Mouse (Mus musculus) embryonic facial prominence, embryonic 11.5 days (tissue): ENCODE measurements around the gene Rabl3. TPM values are rescaled to one million over a fixed set of nuclear protein-coding genes. Genes with fewer than 3 reads are reported as not detected.

ENCODE experiments used
- ATAC-seq: fragments of 200-750 bp; cut with Nextera tagmentation; replicated peaks from 2 replicates; pipeline ENCODE4 v1.8.0; 2017; ENCODE audit warnings: low read depth; ENCODE audit not compliant: insufficient number of reproducible peaks, low FRiP score, low TSS enrichment
- DNase-seq: peaks from one replicate; pipeline ENCODE4 v3.0.0-alpha.2; 2015; ENCODE audit warnings: low spot score
- H3K27ac ChIP-seq: fragments of 300-500 bp; sonication (generic); replicated peaks from 2 replicates; pipeline ENCODE4 v1.5.1; 2014; ENCODE audit warnings: mild to moderate bottlenecking, low read depth, low read length, control low read depth
- H3K27me3 ChIP-seq: fragments of 300-500 bp; sonication (generic); 2 replicates; pipeline ENCODE4 v1.6.1; 2014; ENCODE audit warnings: mild to moderate bottlenecking, low read length, moderate library complexity, mixed read lengths; ENCODE audit not compliant: control insufficient read depth, insufficient read depth
- H3K36me3 ChIP-seq: fragments of 300-500 bp; sonication (generic); replicated peaks from 2 replicates; pipeline ENCODE4 v1.6.1; 2014; ENCODE audit warnings: low read depth, mild to moderate bottlenecking, low read length, moderate library complexity, mixed read lengths; ENCODE audit not compliant: control insufficient read depth, insufficient read depth
- H3K4me1 ChIP-seq: fragments of 300-500 bp; sonication (generic); 2 replicates; pipeline ENCODE4 v1.6.1; 2014; ENCODE audit warnings: low read length, mixed read lengths; ENCODE audit not compliant: control insufficient read depth, insufficient read depth
- H3K4me2 ChIP-seq: fragments of 300-500 bp; sonication (generic); 2 replicates; pipeline ENCODE4 v1.6.1; 2014; ENCODE audit warnings: low read depth, mild to moderate bottlenecking, control low read depth, low read length, moderate library complexity
- H3K4me3 ChIP-seq: fragments of 300-500 bp; sonication (generic); 2 replicates; pipeline ENCODE4 v1.5.1; 2014; ENCODE audit warnings: low read depth, low read length, control low read depth
- H3K9ac ChIP-seq: fragments of 300-500 bp; sonication (generic); replicated peaks from 2 replicates; pipeline ENCODE4 v1.6.1; 2014; ENCODE audit warnings: mild to moderate bottlenecking, control low read depth, low read length
- H3K9me3 ChIP-seq: fragments of 300-500 bp; sonication (generic); replicated peaks from 2 replicates; pipeline ENCODE4 v1.6.1; 2016; ENCODE audit warnings: mild to moderate bottlenecking, low read length, inconsistent platforms, mixed read lengths; ENCODE audit not compliant: control insufficient read depth
- WGBS: fragments of 180-500 bp; shearing (Covaris S2); extraction: QIAGEN DNeasy Blood & Tissue Kit; methylation state at CpG from one replicate; pipeline ENCODE4 v1.1.7; 2014; 5-methylcytosine and 5-hydroxymethylcytosine counted together
- polyA plus RNA-seq: library from polyadenylated mRNA; unstranded; fragments of >200 nt; fragmentation: Nextera tagmentation; extraction: Ambion mirVana; gene quantifications from 2 replicates; pipeline ENCODE4 v1.2.1, GENCODE M21; 2014

Rabl3 gene
- polyA plus RNA-seq, 1 experiment from 2014 or later: 41.2 TPM

DNA sequence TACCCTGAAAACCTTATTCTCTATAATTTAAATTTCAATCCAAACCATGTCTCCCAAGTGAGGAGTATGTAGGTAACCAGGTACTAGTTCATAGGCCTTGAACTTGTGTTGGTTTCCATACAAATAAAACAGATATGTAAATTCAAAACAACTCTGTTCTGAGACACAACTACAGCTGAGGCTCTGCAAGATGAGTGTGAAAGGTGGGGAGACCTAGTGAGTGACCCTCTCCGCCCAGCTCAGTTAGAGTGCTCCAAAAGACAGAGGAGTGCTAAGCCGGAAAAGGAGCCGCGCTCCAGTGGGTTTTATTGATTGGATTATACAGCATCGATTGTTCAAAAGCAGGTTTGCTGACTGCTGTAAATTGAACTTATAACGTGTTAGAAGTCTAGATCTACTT, 22.7 kb downstream of the Rabl3 start:
- WGBS: 81% methylated on average over 6 of the region's 6 CpGs
- Histone ChIP-seq H3K9me3 (no peaks in the 10 kb centered on the region), H3K36me3 (no peaks in the 10 kb centered on the region; the same call in 1 of the 2 replicates), H3K4me2 (no peak overlapping the region), H3K27ac (no peak overlapping the region), H3K4me3 (no peak overlapping the region), H3K27me3 (no peaks in the 10 kb centered on the region), H3K9ac (no peak overlapping the region), H3K4me1 (no peaks in the 10 kb centered on the region)
- DNase-seq (no peak), ATAC-seq (no peak)

DNA sequence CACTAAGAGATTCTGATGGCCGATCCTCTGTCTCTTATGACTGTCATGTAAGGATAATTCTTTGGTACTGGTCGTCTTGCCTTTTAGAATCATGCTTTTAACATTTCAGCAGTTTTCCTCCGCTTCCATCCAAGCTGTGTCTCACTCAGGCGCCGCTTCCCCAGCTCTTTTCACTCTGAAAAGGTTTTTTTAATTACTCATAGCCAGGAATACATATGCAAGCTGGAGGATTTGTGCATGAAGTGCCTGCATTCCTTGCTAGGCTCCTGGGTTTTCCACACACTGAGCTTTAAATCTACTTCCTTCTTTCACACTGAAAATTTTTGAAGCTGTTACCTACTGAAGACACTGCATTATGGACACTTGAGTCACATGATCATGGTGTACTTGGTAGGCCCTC, 23.3 kb downstream of the Rabl3 start:
- Histone ChIP-seq H3K27ac (no peak overlapping the region), H3K4me3 (no peak overlapping the region), H3K9me3 (no peaks in the 10 kb centered on the region), H3K4me1 (no peaks in the 10 kb centered on the region), H3K27me3 (no peaks in the 10 kb centered on the region), H3K4me2 (no peak overlapping the region), H3K9ac (no peak overlapping the region), H3K36me3 (no peaks in the 10 kb centered on the region; the same call in 1 of the 2 replicates)
- DNase-seq: no peak
- ATAC-seq: no peak
- WGBS: 85% methylated on average over 5 of the region's 5 CpGs

DNA sequence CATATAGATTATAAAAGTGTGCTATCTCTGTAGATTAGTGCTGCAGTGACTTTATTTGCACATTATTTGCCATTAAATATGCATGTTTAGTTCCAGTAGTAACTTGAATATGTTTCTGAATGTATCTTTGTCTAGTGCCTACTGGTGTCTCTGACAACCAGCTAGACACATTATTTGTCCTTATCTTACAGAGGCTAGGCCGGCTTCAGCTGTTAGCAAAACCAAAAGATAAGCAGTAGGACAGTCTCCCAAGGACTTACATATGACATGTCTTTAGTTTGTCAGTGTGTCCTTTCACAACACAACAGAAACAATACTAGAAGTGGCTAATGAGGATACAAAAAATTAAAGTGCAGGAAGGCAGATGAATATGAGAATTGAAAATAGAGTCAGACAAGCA, 25.4 kb downstream of the Rabl3 start:
- Histone ChIP-seq H3K9me3 (no peaks in the 10 kb centered on the region), H3K36me3 (no peaks in the 10 kb centered on the region), H3K4me3 (no peak overlapping the region), H3K27me3 (no peaks in the 10 kb centered on the region), H3K4me1 (no peaks in the 10 kb centered on the region), H3K4me2 (no peak overlapping the region), H3K27ac (no peak overlapping the region), H3K9ac (no peak overlapping the region)
- 88% methylated on average over 1 of the region's 1 CpGs for WGBS
- DNase-seq: no peak
- ATAC-seq: no peak

DNA sequence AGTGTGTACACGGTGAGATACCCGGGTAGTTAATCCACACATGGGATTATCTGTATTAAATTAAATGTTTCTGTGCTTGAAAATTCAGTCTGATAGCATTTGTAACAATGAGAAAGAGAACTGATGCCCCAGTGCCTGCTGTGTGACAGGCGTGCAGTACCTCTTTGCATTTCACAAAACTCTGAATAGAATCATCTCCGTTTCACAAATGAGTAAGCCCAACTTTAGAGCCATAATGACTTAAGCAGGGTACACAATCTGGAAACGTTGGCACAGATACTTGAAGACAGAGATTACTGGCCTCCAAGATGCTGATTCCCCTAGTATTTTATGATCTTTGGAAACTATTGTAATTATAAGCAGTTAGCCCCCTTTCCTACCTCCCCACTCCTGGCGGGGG, 26.4 kb downstream of the Rabl3 start:
- H3K36me3 ChIP-seq: no peaks in the 10 kb centered on the region
- ATAC-seq (no peak), DNase-seq (no peak)
- H3K4me1 ChIP-seq: no peaks in the 10 kb centered on the region
- 85% methylated on average over 6 of the region's 6 CpGs for WGBS
- no peak overlapping the region for H3K27ac ChIP-seq
- H3K27me3 ChIP-seq: no peaks in the 10 kb centered on the region
- no peak overlapping the region for H3K4me2 ChIP-seq
- no peaks in the 10 kb centered on the region for H3K9me3 ChIP-seq
- no peak overlapping the region for H3K4me3 ChIP-seq
- no peak overlapping the region for H3K9ac ChIP-seq

DNA sequence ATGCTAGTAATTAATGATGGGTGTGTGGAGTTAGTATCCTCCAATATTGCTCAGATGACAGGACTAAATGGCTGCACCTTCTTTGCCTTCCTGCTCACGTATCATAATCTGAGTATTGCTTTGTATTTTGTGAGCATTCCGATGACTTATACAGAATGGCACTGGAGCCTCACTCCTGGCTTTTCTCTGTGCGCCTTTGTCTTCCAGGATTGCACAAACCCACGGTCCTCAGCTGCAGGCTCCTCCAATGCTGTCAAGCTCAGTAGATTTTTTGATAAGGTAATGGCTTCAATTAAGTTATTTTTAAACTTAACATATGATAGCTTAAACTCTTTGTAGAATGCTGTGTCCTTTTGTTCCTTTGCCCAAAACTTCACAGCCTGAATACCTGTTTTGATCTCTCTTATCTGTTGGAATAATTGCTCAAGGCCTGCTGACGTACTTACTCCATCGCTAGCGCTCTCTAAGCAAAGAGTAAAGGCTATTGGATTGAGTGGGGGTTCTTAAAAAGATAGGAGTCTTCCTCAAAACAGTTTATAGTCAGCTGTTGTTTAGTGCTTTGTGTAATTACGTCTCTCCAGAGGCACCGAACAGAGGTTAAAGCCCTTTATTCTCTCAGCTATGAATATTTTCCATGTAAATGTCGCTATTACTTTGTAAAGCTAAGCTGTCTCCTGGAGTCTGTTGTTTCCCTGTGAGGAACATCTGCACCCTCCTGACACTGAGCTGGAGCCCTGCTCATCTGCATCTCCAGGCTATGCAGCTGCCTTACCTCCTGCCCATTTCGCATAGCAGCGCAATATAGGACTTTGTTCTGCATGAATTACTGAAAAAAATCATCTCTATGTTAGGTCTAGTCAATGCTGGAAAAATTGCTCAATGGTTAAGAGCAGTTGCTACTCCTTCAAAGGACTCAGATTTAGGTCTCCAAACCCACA, 27.7 kb downstream of the Rabl3 start:
- DNase-seq: no peak
- Histone ChIP-seq H3K9ac (no peak overlapping the region), H3K27me3 (no peaks in the 10 kb centered on the region), H3K4me3 (no peak overlapping the region), H3K4me2 (no peak overlapping the region), H3K4me1 (no peaks in the 10 kb centered on the region), H3K27ac (no peak overlapping the region), H3K36me3 (no peaks in the 10 kb centered on the region), H3K9me3 (no peaks in the 10 kb centered on the region)
- no peak for ATAC-seq
- WGBS: 88% methylated on average over 12 of the region's 12 CpGs

DNA sequence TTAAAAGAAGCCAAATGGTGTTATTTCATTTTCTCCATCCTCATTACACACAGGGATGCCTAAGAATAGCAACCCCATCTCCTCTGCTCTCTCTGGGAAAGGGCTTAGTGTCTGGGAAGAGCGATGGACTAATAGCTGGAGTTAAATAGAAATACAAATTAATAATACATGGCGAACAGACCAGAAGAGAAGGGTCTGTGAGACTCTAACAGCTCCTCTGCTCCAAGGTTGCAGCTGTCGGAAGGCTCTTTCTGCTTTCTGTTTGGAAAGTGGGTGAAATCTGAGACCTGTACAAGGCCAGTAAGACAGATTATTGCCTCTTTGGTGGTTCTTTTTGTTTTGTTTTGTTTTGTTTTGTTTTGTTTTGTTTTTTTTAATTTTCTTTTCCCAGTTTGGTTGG, 31.9 kb downstream of the Rabl3 start:
- no peak for DNase-seq
- H3K36me3 ChIP-seq: no peaks in the 10 kb centered on the region
- H3K4me1 ChIP-seq: no peaks in the 10 kb centered on the region
- no peak overlapping the region for H3K9ac ChIP-seq
- peaks cover 3% of the 10 kb centered on the region; the same call in 1 of the 2 replicates for H3K9me3 ChIP-seq
- no peak overlapping the region for H3K4me3 ChIP-seq
- H3K27ac ChIP-seq: no peak overlapping the region
- no peak for ATAC-seq
- WGBS: 65% methylated on average over 3 of the region's 3 CpGs
- no peaks in the 10 kb centered on the region for H3K27me3 ChIP-seq
- H3K4me2 ChIP-seq: no peak overlapping the region

DNA sequence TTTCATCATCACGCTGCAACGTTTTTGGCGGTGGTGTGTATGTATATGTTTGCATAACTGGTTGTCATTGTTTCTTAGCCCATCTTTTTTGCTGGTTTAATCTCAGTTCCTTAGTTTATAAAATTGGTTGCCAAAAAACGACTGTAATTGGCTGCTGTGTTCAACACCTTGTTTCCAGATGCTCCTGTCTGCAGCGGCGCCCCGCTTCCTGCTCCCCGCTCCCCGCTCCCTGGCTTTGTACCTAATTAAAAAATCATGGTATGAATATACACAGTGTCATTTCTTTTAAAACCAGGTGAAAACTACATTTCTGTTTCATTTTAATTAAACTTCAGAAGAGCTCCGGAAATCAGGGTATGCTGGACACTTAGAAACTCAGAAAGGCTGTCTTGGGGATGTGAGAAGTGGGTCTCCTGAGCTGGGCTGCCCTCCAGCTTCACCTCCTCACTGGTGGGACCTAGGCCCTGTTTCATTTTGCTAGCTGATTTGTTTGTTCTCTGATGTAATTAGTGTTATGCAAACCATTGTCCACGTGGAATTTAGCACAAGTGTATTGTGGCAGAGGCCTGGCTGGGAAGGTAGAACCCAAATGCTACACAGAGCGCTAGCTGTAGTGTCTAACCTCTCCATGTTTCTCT, 32.6 kb downstream of the Rabl3 start:
- Histone ChIP-seq H3K27ac (no peak overlapping the region), H3K9ac (no peak overlapping the region), H3K36me3 (no peaks in the 10 kb centered on the region), H3K27me3 (no peaks in the 10 kb centered on the region), H3K4me1 (no peaks in the 10 kb centered on the region), H3K4me2 (no peak overlapping the region), H3K9me3 (peaks cover 3% of the 10 kb centered on the region; the same call in 1 of the 2 replicates), H3K4me3 (no peak overlapping the region)
- WGBS: 77% methylated on average over 12 of the region's 12 CpGs
- DNase-seq (no peak), ATAC-seq (0 out of 2 replicates have a peak, but pooled peaks have one; percentile 48)

DNA sequence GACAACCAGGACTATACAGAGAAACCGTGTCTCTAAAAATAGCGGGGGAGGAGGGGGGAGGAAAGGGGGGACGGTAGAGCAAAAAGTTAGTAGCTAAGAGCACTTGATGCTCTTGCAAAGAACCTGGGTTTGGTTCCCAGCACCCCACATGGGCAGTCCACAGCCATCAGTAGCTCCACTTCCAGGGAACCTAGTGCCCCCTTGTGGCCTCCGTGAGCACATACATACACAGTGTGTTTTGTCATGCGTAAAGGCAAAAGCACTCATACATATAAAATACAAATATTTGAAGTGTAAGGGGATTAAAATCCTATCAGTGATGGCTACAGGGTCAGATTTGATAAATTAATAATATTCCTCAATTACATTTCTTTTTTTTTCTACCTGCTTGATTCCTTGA, 33.4 kb downstream of the Rabl3 start:
- Histone ChIP-seq H3K9me3 (peaks cover 3% of the 10 kb centered on the region; the same call in 1 of the 2 replicates), H3K4me1 (no peaks in the 10 kb centered on the region), H3K9ac (no peak overlapping the region), H3K27me3 (no peaks in the 10 kb centered on the region), H3K27ac (no peak overlapping the region), H3K36me3 (no peaks in the 10 kb centered on the region), H3K4me2 (no peak overlapping the region), H3K4me3 (no peak overlapping the region)
- DNase-seq: no peak
- ATAC-seq: no peak
- WGBS: 97% methylated on average over 5 of the region's 5 CpGs
